Mouse (Mus musculus): Measurements from ENCODE around the gene Ripor3. TPM values are rescaled to one million over a fixed set of nuclear protein-coding genes. Genes with fewer than 3 reads are reported as not detected.

The Ripor3 gene
- polyA plus RNA-seq, 1 experiment = 0.94 TPM

GRCm38 (mm10) chr2:168044681-168045287 is 34.4 kb upstream of the Ripor3 start:
- Histone ChIP-seq H3K4me2 (ENCODE audit: low read depth) (no peak overlapping the region), H3K79me2 (ENCODE audit: control insufficient read depth, insufficient read depth) (no peaks in the 10 kb centered on the region), H3K36me3 (ENCODE audit: control insufficient read depth, insufficient read depth) (no peaks in the 10 kb centered on the region), H3K4me3 (no peak overlapping the region), H3K27me3 (ENCODE audit: control insufficient read depth, insufficient read depth, insufficient read length) (peaks cover 54% of the 10 kb centered on the region), H3ac (ENCODE audit: control insufficient read depth, insufficient read length) (no peak overlapping the region)
- TF ChIP-seq TCF3 (IDR thresholded peaks at IDR 0.05; ENCODE audit: insufficient read length, low read depth) (no peak), MYOG (IDR thresholded peaks at IDR 0.05; ENCODE audit: control insufficient read depth in 1 of 3, insufficient read depth in 1 of 3, insufficient read length in 2 of 3, low read depth in 2 of 3) (no peak), POLR2AphosphoS2 (IDR thresholded peaks at IDR 0.05; ENCODE audit: insufficient read length, low read depth) (no peak), MYOD1 (IDR thresholded peaks at IDR 0.05; ENCODE audit: control insufficient read depth in 1 of 3, insufficient read length in 2 of 3, low read depth in 2 of 3) (no peak), POLR2A (IDR thresholded peaks at IDR 0.05; ENCODE audit: insufficient read length, low read depth) (no peak), REST (IDR thresholded peaks at IDR 0.05; ENCODE audit: insufficient read depth, insufficient read length) (no peak), TCF12 (IDR thresholded peaks at IDR 0.05; ENCODE audit: insufficient read depth, poor library complexity, severe bottlenecking) (no peak), CEBPB (IDR thresholded peaks at IDR 0.05; ENCODE audit: insufficient read depth, poor library complexity, severe bottlenecking) (no peak)

- TF ChIP-seq MYOD1 (IDR thresholded peaks at IDR 0.05; ENCODE audit: control insufficient read depth in 1 of 3, insufficient read length in 2 of 3, low read depth in 2 of 3) (no peak), CEBPB (IDR thresholded peaks at IDR 0.05; ENCODE audit: insufficient read depth, poor library complexity, severe bottlenecking) (no peak), TCF12 (IDR thresholded peaks at IDR 0.05; ENCODE audit: insufficient read depth, poor library complexity, severe bottlenecking) (no peak), SRF (IDR thresholded peaks at IDR 0.05; ENCODE audit: control insufficient read depth, insufficient read length, low read depth) (no peak), MAX (IDR thresholded peaks at IDR 0.05; ENCODE audit: low read depth) (no peak)
- Histone ChIP-seq H3K4me2 (ENCODE audit: low read depth) (no peak overlapping the region), H3K4me3 (no peak overlapping the region), H3K36me3 (ENCODE audit: control insufficient read depth, insufficient read depth) (no peaks in the 10 kb centered on the region), H3K27me3 (ENCODE audit: control insufficient read depth, insufficient read depth, insufficient read length) (peaks cover 40% of the 10 kb centered on the region), H3ac (ENCODE audit: control insufficient read depth, insufficient read length) (no peak overlapping the region), H3K79me2 (ENCODE audit: control insufficient read depth, insufficient read depth) (no peaks in the 10 kb centered on the region)
These were observed 31.6 kb upstream of the Ripor3 start for GRCm38 (mm10) chr2:168042019-168042418.

GRCm38 (mm10) chr2:168040751-168041150 is 30.3 kb upstream of the Ripor3 start:
- H3K4me3 ChIP-seq = no peak overlapping the region
- no peak for TF ChIP-seq TCF12 (IDR thresholded peaks at IDR 0.05; ENCODE audit: insufficient read depth, poor library complexity, severe bottlenecking)
- no peak for TF ChIP-seq POLR2AphosphoS2 (IDR thresholded peaks at IDR 0.05; ENCODE audit: insufficient read length, low read depth)
- no peak for TF ChIP-seq SRF (IDR thresholded peaks at IDR 0.05; ENCODE audit: control insufficient read depth, insufficient read length, low read depth)
- no peak for TF ChIP-seq MAX (IDR thresholded peaks at IDR 0.05; ENCODE audit: low read depth)
- no peak for TF ChIP-seq TCF3 (IDR thresholded peaks at IDR 0.05; ENCODE audit: insufficient read length, low read depth)
- no peak for TF ChIP-seq E2F4 (IDR thresholded peaks at IDR 0.05; ENCODE audit: insufficient read depth)
- TF ChIP-seq USF1 (IDR thresholded peaks at IDR 0.05; ENCODE audit: low read depth) = no peak
- no peak for TF ChIP-seq CEBPB (IDR thresholded peaks at IDR 0.05; ENCODE audit: insufficient read depth, poor library complexity, severe bottlenecking)
- TF ChIP-seq MYOD1 (IDR thresholded peaks at IDR 0.05; ENCODE audit: control insufficient read depth in 1 of 3, insufficient read length in 2 of 3, low read depth in 2 of 3) = no peak
- TF ChIP-seq POLR2A (IDR thresholded peaks at IDR 0.05; ENCODE audit: insufficient read length, low read depth) = no peak
- no peak for TF ChIP-seq MYOG (IDR thresholded peaks at IDR 0.05; ENCODE audit: control insufficient read depth in 1 of 3, insufficient read depth in 1 of 3, insufficient read length in 2 of 3, low read depth in 2 of 3)
- TF ChIP-seq REST (IDR thresholded peaks at IDR 0.05; ENCODE audit: insufficient read depth, insufficient read length) = no peak
- H3K27me3 ChIP-seq (ENCODE audit: control insufficient read depth, insufficient read depth, insufficient read length) = peaks cover 38% of the 10 kb centered on the region
- H3K36me3 ChIP-seq (ENCODE audit: control insufficient read depth, insufficient read depth) = no peaks in the 10 kb centered on the region
- H3ac ChIP-seq (ENCODE audit: control insufficient read depth, insufficient read length) = no peak overlapping the region
- H3K4me2 ChIP-seq (ENCODE audit: low read depth) = no peak overlapping the region
- no peaks in the 10 kb centered on the region for H3K79me2 ChIP-seq (ENCODE audit: control insufficient read depth, insufficient read depth)

GRCm38 (mm10) chr2:168037063-168037462 is 26.6 kb upstream of the Ripor3 start:
- Histone ChIP-seq H3ac (ENCODE audit: control insufficient read depth, insufficient read length) (no peak overlapping the region), H3K79me2 (ENCODE audit: control insufficient read depth, insufficient read depth) (no peaks in the 10 kb centered on the region), H3K36me3 (ENCODE audit: control insufficient read depth, insufficient read depth) (no peaks in the 10 kb centered on the region), H3K4me3 (no peak overlapping the region), H3K27me3 (ENCODE audit: control insufficient read depth, insufficient read depth, insufficient read length) (peaks cover 18% of the 10 kb centered on the region), H3K4me2 (ENCODE audit: low read depth) (no peak overlapping the region)
- no peak for TF ChIP-seq POLR2AphosphoS2 (IDR thresholded peaks at IDR 0.05; ENCODE audit: insufficient read length, low read depth)
- no peak for TF ChIP-seq MYOG (IDR thresholded peaks at IDR 0.05; ENCODE audit: control insufficient read depth in 1 of 3, insufficient read depth in 1 of 3, insufficient read length in 2 of 3, low read depth in 2 of 3)
- TF ChIP-seq USF1 (IDR thresholded peaks at IDR 0.05; ENCODE audit: low read depth) = no peak
- TF ChIP-seq POLR2A (IDR thresholded peaks at IDR 0.05; ENCODE audit: insufficient read length, low read depth) = no peak
- no peak for TF ChIP-seq TCF3 (IDR thresholded peaks at IDR 0.05; ENCODE audit: insufficient read length, low read depth)
- no peak for TF ChIP-seq MYOD1 (IDR thresholded peaks at IDR 0.05; ENCODE audit: control insufficient read depth in 1 of 3, insufficient read length in 2 of 3, low read depth in 2 of 3)
- no peak for TF ChIP-seq E2F4 (IDR thresholded peaks at IDR 0.05; ENCODE audit: insufficient read depth)
- no peak for TF ChIP-seq TCF12 (IDR thresholded peaks at IDR 0.05; ENCODE audit: insufficient read depth, poor library complexity, severe bottlenecking)
- no peak for TF ChIP-seq CEBPB (IDR thresholded peaks at IDR 0.05; ENCODE audit: insufficient read depth, poor library complexity, severe bottlenecking)
- no peak for TF ChIP-seq SRF (IDR thresholded peaks at IDR 0.05; ENCODE audit: control insufficient read depth, insufficient read length, low read depth)
- no peak for TF ChIP-seq MAX (IDR thresholded peaks at IDR 0.05; ENCODE audit: low read depth)
- TF ChIP-seq REST (IDR thresholded peaks at IDR 0.05; ENCODE audit: insufficient read depth, insufficient read length) = no peak

- Histone ChIP-seq H3K27me3 (ENCODE audit: control insufficient read depth, insufficient read depth, insufficient read length) (peaks cover 14% of the 10 kb centered on the region), H3K4me2 (ENCODE audit: low read depth) (no peak overlapping the region), H3K79me2 (ENCODE audit: control insufficient read depth, insufficient read depth) (no peaks in the 10 kb centered on the region), H3K4me3 (no peak overlapping the region), H3K36me3 (ENCODE audit: control insufficient read depth, insufficient read depth) (no peaks in the 10 kb centered on the region), H3ac (ENCODE audit: control insufficient read depth, insufficient read length) (no peak overlapping the region)
- TF ChIP-seq MYOG (IDR thresholded peaks at IDR 0.05; ENCODE audit: control insufficient read depth in 1 of 3, insufficient read depth in 1 of 3, insufficient read length in 2 of 3, low read depth in 2 of 3) = no peak
- TF ChIP-seq MAX (IDR thresholded peaks at IDR 0.05; ENCODE audit: low read depth) = no peak
- no peak for TF ChIP-seq MYOD1 (IDR thresholded peaks at IDR 0.05; ENCODE audit: control insufficient read depth in 1 of 3, insufficient read length in 2 of 3, low read depth in 2 of 3)
These were observed 25.5 kb upstream of the Ripor3 start for GRCm38 (mm10) chr2:168035907-168036306.
